Mouse (Mus musculus) brain, embryonic 14.5 days (tissue): Measurements from ENCODE around the gene Cops7a.

Source experiments
- CTCF ChIP-seq: fragments of 200-500 bp; IDR thresholded peaks from 2 replicates; pipeline ENCODE4 v1.5.1; 2012; ENCODE audit warnings: inconsistent platforms, mild to moderate bottlenecking, moderate library complexity, borderline replicate concordance; ENCODE audit not compliant: insufficient read depth, insufficient read length; ENCODE audit errors: extremely low read depth
- POLR2A ChIP-seq: fragments of 200-500 bp; IDR thresholded peaks from 2 replicates; pipeline ENCODE4 v1.6.1; 2012; ENCODE audit warnings: mild to moderate bottlenecking, inconsistent platforms, borderline replicate concordance; ENCODE audit not compliant: poor library complexity, insufficient read depth, insufficient read length, severe bottlenecking; ENCODE audit errors: extremely low read depth

- no peak for TF ChIP-seq POLR2A
- TF ChIP-seq CTCF: no peak
These were observed 33.0 kb downstream of the Cops7a start for GRCm38 (mm10) chr6:124932314-124932695.
